Mouse (Mus musculus): ENCODE measurements at regions not wholly inside any gene's neighbourhood (a gene's known extent, or its start where the extent isn't known, plus 50 kb on each side); places are given as distances from the start of the nearest gene placed in this dataset.

GRCm38 (mm10) chr1:31448913-31449312 lies 226.3 kb downstream of the Pih1d3 start:
- DNase-seq (ENCODE audit: low read depth, low spot score): no peak

GRCm38 (mm10) chr1:31453737-31454465 lies 231.3 kb downstream of the Pih1d3 start:
- peak; percentile 60 for DNase-seq (ENCODE audit: low read depth, low spot score)

- DNase-seq (ENCODE audit: low read depth, low spot score): no peak
These were observed 239.7 kb downstream of the Pih1d3 start for GRCm38 (mm10) chr1:31462340-31462739.

Measured in brain, embryonic 18.5 days (tissue).